Mouse (Mus musculus) embryonic fibroblast, embryonic 13.5 days (primary cell): ENCODE results near the gene Phip.

Experiments used
- CTCF ChIP-seq: IDR thresholded peaks from 2 replicates; pipeline ENCODE4 v1.5.1; 2011; ENCODE audit warnings: mild to moderate bottlenecking, control low read depth, low read length, moderate library complexity, borderline replicate concordance; ENCODE audit not compliant: insufficient read depth
- POLR2A ChIP-seq: IDR thresholded peaks from 2 replicates; pipeline ENCODE4 v1.6.1; 2011; ENCODE audit warnings: low read depth, mild to moderate bottlenecking, control low read depth, low read length, moderate library complexity

DNA sequence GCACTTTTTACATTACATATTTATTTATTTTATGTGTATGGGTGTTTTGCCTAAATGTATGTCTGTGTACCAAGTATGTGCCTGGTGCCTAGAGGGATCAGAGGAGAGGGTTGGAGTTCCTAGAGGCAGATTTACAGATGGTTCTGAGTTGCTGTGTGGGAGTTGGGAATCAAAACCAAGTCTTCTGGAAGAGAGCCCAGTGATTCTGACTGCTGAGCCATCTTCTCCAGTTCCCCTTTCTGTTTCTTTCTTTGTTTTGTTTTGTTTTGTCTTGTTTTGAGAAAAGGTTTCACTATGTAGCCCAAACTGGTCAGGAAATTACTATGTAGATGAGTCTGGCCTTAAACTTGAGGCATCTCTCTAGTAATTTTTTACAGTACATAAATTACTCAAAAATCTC lies 86.7 kb downstream of the Phip start:
- TF ChIP-seq POLR2A (no peak), CTCF (no peak)
